Mouse (Mus musculus) layer of hippocampus, adult 2 months (tissue): Measurements from ENCODE around the gene Ggt1. TPM values are rescaled to one million over a fixed set of nuclear protein-coding genes. Genes with fewer than 3 reads are reported as not detected.

ENCODE experiments used
- DNase-seq, 2 experiments: peaks; one replicate each; pipeline ENCODE4 v3.0.0; 2022; ENCODE audit warnings: low spot score in 2 of 2
- H3K27ac ChIP-seq: fragments of 200-600 bp; 2 replicates; pipeline ENCODE4 v1.8.1; 2022
- H3K4me3 ChIP-seq: fragments of 200-600 bp; 2 replicates; pipeline ENCODE4 v1.8.1; 2022; ENCODE audit warnings: mild to moderate bottlenecking
- CTCF ChIP-seq: fragments of 200-600 bp; conservative IDR thresholded peaks from 2 replicates; pipeline ENCODE4 v1.8.1; 2022; ENCODE audit warnings: antibody characterized with exemption, mild to moderate bottlenecking, moderate library complexity
- total RNA-seq, 2 experiments: library from RNA; stranded (reverse); gene quantifications; 2 replicates each; pipeline ENCODE4 v1.2.3; 2021

Ggt1 gene
- total RNA-seq, 2 experiments from 2014 or later, result 2.7 to 4.5 TPM

GRCm38 (mm10) chr10:75568851-75569250 lies 7.4 kb downstream of the Ggt1 start:
- H3K4me3 ChIP-seq, result no peak overlapping the region
- DNase-seq, result no peak
- no peak for TF ChIP-seq CTCF

GRCm38 (mm10) chr10:75570981-75571657 lies 9.7 kb downstream of the Ggt1 start:
- no peak for DNase-seq
- Histone ChIP-seq H3K27ac (no peak overlapping the region), H3K4me3 (no peak overlapping the region)
- no peak for TF ChIP-seq CTCF

More at GRCm38 (mm10) chr10:75568851-75569250, 7.4 kb downstream of the Ggt1 start:
- H3K27ac ChIP-seq, result no peak overlapping the region

GRCm38 (mm10) chr10:75571937-75572336 lies 10.5 kb downstream of the Ggt1 start:
- no peak for TF ChIP-seq CTCF
- no peak overlapping the region for H3K27ac ChIP-seq
- no peak overlapping the region for H3K4me3 ChIP-seq
- DNase-seq, result no peak

DNA sequence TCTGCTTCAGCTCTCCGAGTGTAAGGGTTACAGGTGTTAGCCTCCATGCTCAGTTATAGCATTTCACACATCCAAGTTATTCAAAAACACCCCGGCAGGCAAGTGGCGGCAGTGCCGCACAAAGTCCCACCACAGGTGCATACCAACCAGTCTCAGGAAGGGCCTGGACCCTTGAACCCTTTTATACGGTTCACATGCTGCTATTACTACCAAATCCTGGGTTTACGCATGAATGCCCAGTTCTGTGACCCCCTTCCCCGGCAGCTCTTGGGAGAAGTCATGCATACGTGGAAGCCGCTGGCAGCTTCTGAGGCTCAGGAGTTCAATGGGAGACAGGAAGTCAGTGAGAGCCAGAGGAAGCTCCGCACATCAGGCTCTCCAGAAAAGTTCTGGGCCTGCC lies 11.8 kb downstream of the Ggt1 start:
- H3K4me3 ChIP-seq, result no peak overlapping the region
- DNase-seq, result no peak
- TF ChIP-seq CTCF, result no peak
- H3K27ac ChIP-seq, result no peak overlapping the region

DNA sequence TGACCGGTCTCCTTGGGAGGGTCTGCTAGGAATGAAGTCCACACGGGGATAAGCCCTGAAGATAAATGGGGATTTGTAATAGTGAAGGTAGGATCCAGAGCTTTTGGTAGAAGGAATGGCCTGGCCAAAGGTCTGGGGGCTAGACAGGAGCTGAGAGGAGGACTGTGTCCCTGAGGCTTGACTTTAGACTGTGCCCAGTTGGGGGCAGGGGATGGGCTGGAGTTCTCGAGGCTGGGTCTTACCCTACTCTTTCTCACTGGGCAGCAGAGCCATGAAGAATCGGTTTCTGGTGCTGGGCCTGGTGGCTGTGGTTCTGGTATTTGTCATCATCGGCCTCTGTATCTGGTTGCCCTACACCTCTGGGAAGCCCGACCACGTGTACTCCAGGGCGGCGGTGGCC lies 12.6 kb downstream of the Ggt1 start:
- H3K27ac ChIP-seq, result no peak overlapping the region
- H3K4me3 ChIP-seq, result no peak overlapping the region
- DNase-seq, result no peak
- TF ChIP-seq CTCF, result no peak

DNA sequence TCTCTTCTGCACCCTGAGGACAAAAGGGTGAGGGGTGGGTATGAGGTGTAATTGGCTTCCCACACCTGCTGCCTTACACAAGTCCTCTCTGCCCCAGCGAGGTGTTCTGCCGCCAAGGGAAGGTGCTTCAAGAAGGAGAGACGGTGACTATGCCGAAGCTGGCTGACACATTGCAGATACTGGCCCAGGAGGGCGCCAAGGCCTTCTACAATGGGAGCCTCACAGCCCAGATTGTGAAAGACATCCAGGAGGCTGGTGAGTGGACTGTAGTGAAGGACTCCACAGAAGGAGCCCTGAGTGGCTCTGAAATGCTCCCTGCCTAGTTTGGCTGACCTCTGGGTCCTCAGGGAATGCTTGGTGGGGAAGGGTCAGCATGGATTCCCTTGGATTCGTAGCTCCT lies 17.7 kb downstream of the Ggt1 start:
- no peak for TF ChIP-seq CTCF
- Histone ChIP-seq H3K4me3 (no peak overlapping the region), H3K27ac (no peak overlapping the region)
- DNase-seq, result no peak

DNA sequence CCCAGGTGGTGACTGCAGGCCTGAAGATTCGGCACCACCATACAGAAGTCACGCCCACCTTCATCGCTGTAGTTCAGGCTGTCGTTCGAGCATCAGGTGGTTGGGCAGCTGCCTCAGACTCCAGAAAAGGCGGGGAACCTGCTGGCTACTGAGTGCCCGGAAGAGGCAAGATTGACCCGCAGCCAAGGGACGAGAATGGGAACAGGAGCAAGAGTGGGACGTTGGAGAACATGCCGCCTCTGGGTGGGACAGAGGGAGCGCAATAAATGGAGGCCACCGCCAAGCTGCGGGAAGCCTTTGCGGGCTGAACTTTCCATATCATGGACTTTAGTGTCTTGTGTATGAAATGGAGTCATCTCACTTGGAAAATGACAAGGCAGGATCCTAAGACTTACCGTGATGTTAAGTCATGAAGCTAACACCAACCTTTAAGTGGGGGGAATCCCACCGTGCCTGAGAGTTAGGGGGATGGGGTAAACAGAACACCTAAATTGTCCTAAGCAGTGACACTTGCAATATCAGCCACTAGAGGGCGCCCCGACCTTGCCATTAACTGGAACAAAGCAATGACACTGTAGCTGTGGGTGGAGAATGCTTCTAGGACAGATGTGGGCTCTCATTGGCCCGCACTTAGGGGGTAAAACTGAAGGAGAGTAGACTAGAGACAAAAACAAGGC lies 24.6 kb downstream of the Ggt1 start:
- H3K4me3 ChIP-seq, result peak overlapping the region; percentile 30
- H3K27ac ChIP-seq, result no peak overlapping the region
- DNase-seq, result peak; percentile 82 to 92
- TF ChIP-seq CTCF, result peak; percentile 99

DNA sequence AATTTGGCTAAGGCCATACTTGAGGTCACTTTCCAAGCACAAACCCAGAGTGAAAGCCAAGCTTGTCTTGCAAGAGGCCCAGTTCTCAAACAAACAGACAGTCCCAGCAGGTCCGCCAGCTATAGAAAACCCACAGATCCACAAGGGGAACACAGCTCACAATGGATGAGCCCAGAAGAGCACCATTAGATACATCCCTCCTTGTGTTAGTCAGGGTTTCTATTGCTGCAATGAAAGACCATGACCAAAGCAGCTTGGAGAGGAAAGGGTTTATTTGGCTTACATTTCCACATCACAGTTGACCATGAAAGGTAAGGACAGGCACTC lies 25.1 kb downstream of the Ggt1 start:
- H3K4me3 ChIP-seq, result no peak overlapping the region

DNA sequence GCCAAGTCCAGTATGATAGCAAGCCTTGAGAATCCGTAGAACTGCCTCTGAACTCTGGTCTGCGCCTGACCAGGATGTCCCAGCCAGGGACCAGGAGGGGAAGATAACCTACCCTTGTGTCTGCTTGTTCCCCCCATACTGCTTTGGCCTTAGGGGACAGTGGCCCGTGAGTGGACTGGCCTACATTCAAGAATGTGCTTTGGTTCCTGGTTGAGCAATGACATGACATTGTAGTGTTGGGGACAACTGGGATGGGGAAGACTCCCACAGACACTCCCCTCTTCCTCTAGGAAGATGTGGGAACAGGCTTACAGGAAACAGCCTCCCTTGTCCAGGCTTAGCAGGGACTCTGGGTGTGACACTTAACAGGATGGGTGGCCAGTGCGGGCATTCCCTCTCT lies 26.4 kb downstream of the Ggt1 start:
- H3K4me3 ChIP-seq, result no peak overlapping the region
- no peak for DNase-seq
- H3K27ac ChIP-seq, result no peak overlapping the region
- TF ChIP-seq CTCF, result no peak

More for the DNA sequence above, 25.1 kb downstream of the Ggt1 start:
- no peak for TF ChIP-seq CTCF
- DNase-seq, result no peak
- H3K27ac ChIP-seq, result no peak overlapping the region

DNA sequence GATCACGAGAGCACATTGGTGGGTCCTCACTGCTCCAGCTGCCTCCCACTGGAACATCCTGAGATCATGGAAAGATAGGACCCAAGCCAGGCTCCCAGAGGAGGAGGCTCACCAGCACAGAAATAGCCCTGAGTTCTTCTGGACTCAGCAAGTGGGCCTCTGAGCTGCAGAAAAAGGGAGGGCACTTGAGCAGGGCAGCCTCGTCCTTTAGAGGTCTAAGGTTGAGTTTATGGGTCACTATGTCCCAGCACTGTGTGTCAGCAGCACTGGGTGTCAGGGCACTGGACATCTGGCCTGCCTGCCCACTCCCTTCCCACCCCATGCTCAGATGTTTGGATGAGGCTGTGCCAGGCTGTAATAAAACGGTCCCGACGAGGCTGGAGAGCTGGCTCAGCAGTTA lies 26.9 kb downstream of the Ggt1 start:
- DNase-seq, result no peak
- no peak for TF ChIP-seq CTCF
- Histone ChIP-seq H3K4me3 (no peak overlapping the region), H3K27ac (no peak overlapping the region)

DNA sequence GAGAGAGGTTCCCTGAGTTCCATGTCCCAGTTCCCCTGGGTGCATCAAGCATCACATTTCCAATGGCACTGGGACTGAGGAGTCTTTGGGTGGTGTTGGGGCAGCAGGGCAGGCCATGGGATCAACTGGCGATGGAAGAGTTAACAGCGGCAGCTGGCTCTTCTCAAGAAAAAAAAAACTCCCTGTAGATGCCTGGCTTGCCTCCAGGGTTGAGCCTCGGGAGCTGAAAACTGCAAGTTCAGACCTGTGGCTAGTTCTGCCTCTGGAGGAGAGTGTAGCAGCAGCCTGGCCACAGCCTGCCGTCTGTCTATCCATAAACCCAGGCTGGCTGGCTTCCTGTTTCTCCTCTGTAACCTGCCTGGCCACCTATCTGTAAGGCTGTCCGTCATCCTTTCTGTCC lies 27.7 kb downstream of the Ggt1 start, which contains the start of gene Ggt5:
Ggt5 (plus strand) TSS at position 212 of the 400 bp plus-strand sequence.
- no peak for DNase-seq
- Histone ChIP-seq H3K27ac (peak within 1 kb of the TSS; percentile 59; the same call in 1 of the 2 replicates), H3K4me3 (peak within 1 kb of the TSS; percentile 35; the same call in 1 of the 2 replicates)
- TF ChIP-seq CTCF, result no peak

DNA sequence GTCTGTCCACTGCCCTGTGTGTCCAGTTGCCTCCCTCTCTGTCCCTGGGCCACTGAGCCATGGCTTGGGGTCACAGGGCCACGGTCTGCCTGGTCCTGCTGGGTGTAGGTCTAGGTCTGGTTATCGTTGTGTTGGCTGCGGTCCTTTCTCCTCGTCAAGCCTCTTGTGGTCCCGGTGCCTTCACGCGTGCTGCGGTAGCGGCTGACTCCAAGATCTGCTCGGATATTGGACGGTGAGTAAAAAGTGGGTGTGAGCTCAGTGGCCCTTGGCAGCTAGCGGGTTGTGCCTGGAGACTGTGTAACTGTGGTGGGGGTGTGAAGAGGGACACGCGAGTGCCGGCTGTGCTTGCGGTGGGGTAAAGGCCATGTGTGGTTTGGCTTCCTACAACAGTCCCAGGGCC lies 28.2 kb downstream of the Ggt1 start:
- Histone ChIP-seq H3K27ac (peak overlapping the region; percentile 59; the same call in 1 of the 2 replicates), H3K4me3 (peak overlapping the region; percentile 35; the same call in 1 of the 2 replicates)
- no peak for DNase-seq
- no peak for TF ChIP-seq CTCF

GRCm38 (mm10) chr10:75591211-75591894 lies 29.9 kb downstream of the Ggt1 start:
- DNase-seq, result peak in 1 of 2 experiments; percentile 24
- Histone ChIP-seq H3K27ac (no peak overlapping the region; the same call in 1 of the 2 replicates), H3K4me3 (no peak overlapping the region)
- no peak for TF ChIP-seq CTCF
